Mouse (Mus musculus): ENCODE data around the gene Atxn2.

DNA sequence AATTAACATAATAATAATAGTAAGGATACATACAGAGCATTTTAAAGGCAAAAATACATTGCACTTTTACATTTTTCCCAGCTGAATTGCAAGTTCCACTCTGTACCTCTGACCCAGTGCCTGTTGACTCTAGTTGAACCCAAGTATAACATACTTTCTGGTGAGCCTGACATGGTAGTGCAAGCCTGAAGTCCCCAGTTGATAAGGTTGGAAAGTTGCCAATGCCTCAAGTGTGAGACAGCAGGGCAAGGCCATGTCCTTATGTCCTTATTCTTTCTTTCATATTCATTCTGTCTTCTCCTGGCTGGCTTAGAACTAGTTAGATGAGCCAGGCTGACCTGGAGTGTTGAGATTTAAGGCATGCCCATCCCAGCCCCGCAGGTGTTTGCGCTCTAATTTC, 28.9 kb upstream of the Atxn2 start:
- no peak for TF ChIP-seq POLR2A (IDR thresholded peaks at IDR 0.05; ENCODE audit: extremely low read depth, insufficient read depth, low read length)
- no peak for TF ChIP-seq CTCF (IDR thresholded peaks at IDR 0.05; ENCODE audit: extremely low read depth, insufficient read depth, low read length)
